Mouse (Mus musculus): Measurements from ENCODE around the gene Eipr1.
"Not testable (repeated sequence)": the region's sequence is repeated elsewhere in the genome, so short reads cannot be mapped to it uniquely, and the experiment has no call there.

The Eipr1 gene

GRCm38 (mm10) chr12:28875471-28875870 is 123.9 kb downstream of the Eipr1 start:
- intact Hi-C loops (cut with DNase I) = no loop called here

DNA sequence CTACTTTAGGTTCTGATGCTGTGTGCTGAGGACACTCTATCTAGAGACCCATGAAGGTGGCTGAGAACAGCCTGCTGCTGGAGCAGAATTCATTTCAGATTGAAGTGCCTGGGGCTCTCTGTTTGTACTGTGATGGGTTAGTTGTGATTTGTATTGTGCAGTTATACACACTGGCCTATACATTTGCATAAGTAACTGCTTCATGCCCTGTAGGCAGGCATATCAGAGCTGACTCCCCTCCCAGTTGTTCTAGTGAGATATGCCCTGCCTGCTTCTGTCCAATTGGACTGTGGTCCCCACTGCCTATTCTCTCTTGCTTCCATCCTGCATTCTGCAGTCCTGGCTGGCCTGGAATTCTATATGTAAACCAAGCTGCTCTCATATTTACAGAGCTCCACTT is 128.9 kb downstream of the Eipr1 start:
- intact Hi-C loops (cut with DNase I) = no loop called here

GRCm38 (mm10) chr12:28887712-28888111 is 136.1 kb downstream of the Eipr1 start:
- intact Hi-C loops (cut with DNase I) = no loop called here

GRCm38 (mm10) chr12:28889068-28889674 is 137.6 kb downstream of the Eipr1 start:
- intact Hi-C loops (cut with DNase I) = no loop called here

GRCm38 (mm10) chr12:28891523-28891922 is 139.9 kb downstream of the Eipr1 start:
- intact Hi-C loops (cut with DNase I) = no loop called here

- intact Hi-C loops (cut with DNase I) = no loop called here
These were observed 145.0 kb downstream of the Eipr1 start for GRCm38 (mm10) chr12:28896577-28896976.

- intact Hi-C loops (cut with DNase I) = no loop called here
These were observed 146.7 kb downstream of the Eipr1 start for GRCm38 (mm10) chr12:28898307-28898706.

- intact Hi-C loops (cut with DNase I) = no loop called here
These were observed 148.1 kb downstream of the Eipr1 start for GRCm38 (mm10) chr12:28899696-28900095.

DNA sequence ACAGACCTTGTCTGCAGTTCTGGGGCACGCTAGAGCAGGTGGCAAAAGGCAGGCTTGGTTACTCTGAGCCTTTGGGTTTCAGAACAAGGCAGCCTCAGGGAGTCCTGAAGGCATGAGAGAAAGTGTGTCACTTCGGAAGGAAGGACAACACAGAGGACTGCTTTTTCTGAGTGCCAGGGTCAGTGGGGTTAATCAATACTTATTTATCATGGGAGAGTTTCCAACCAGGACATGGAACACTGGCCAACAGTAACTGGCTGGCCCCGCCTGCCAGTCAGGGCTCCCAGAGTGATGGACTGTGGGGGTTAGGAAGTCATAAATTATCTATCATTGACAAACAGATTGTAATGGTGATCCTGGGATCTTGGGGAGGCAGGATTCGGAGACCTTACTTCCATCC is 148.7 kb downstream of the Eipr1 start:
- intact Hi-C loops (cut with DNase I) = no loop called here

GRCm38 (mm10) chr12:28902132-28902531 is 150.5 kb downstream of the Eipr1 start:
- intact Hi-C loops (cut with DNase I) = no loop called here

- intact Hi-C loops (cut with DNase I) = no loop called here
These were observed 151.5 kb downstream of the Eipr1 start for GRCm38 (mm10) chr12:28903082-28903481.

GRCm38 (mm10) chr12:28905486-28905885 is 153.9 kb downstream of the Eipr1 start:
- intact Hi-C loops (cut with DNase I) = no loop called here

DNA sequence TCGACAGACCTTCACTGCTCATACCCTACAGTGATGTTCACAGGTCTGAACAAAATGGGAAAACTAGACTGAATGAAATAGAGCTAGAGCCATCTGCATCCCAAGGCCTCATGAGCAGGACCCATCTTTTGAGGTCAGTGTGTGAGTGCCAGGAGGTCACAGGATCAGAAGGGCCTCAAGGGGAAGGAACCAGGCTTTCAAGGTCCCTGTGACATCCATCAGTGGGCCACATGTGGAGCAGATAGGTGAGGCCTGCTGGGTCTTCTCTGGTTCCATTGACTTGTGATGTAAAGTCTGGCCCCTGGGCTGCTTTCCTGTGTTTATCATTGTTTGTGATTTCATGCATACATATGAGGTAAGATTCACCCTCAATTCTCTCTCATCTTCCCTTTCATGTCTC is 154.4 kb downstream of the Eipr1 start:
- intact Hi-C loops (cut with DNase I) = no loop called here

DNA sequence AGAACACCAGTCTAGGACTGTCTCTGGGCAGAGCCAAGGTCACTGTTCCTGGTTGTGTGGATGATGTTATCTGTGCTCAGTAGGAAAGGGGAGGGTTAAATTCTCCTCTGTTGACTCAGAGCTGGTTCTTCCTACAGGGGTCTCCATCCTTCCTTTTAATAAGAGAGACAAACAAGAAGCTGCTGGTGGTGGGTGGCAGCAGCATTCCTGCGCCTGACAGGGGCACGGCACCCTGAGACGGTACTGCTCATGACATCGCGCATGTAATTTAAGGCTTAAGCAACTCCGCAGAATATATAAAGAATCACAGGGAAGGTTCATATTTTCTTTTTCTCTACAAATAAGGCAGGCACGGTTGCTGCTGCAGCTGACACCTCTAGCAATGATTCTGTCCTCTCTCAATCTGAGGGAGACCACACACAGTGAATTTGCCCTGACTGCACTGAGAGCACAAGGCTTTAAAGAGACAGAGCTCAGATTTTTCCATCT is 155.2 kb downstream of the Eipr1 start:
- intact Hi-C loops (cut with DNase I) = no loop called here

GRCm38 (mm10) chr12:28907814-28908213 is 156.2 kb downstream of the Eipr1 start:
- intact Hi-C loops (cut with DNase I) = no loop called here

DNA sequence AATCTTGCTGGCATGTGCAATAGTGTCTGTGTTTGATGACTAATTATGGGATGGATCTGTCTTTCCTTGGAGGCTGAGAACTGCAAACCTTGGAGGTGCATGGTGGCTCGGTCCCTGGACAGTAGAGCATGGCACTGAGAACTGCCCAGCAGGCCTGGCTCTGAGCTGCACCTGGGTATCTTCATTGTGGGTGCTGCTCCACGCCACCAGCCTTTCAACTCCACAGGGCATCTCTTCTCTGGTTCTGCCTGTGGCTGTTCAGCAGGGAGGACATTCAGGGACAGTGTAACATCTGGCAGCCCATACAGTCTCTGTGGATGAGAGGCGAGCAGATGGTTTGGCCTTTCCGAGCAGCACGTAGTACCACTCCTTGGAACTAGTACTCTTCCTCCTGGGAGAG is 158.2 kb downstream of the Eipr1 start:
- intact Hi-C loops (cut with DNase I) = no loop called here

DNA sequence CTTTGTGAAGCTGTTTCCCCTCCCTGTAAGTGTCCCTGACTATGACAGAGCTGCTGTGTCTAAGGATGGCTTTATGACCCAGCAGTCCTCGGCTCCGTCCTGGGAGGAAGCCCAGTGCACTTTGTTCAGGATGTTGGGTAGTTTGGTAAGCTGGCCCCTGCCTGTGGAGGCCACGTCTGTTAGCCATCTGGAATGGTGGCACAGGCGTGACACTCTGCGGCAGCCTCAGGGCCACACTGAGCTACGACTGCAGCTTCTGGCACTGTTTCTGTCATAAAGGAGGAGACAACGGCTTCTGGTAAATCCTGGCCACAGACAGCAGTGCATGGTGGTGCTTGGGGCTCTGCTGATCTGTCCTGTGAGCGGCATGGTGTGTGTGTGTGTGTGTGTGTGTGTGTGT is 159.0 kb downstream of the Eipr1 start:
- intact Hi-C loops (cut with DNase I) = no loop called here

GRCm38 (mm10) chr12:28912351-28912936 is 160.8 kb downstream of the Eipr1 start:
- intact Hi-C loops (cut with DNase I) = no loop called here

- intact Hi-C loops (cut with DNase I) = no loop called here
These were observed 161.5 kb downstream of the Eipr1 start for GRCm38 (mm10) chr12:28913099-28913498.

DNA sequence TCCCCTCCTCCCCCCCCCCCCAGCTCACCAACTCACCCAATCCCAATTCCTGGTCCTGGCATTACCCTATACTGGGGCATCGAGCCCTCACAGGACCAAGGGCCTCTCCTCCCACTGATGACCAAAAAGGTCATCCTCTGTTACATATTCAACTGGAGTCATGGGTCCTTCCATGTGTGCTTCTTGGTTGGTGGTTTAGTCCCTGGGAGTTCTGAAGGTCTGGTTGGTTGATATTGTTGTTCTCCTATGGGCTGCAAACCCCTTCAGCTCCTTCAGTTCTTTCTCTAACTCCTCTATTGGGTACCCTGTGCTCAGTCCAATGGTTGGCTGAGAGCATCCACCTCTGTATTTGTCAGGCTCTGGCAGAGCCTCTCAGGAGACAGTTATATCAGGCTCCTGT is 162.5 kb downstream of the Eipr1 start:
- intact Hi-C loops (cut with DNase I) = not testable (repeated sequence)
